Mouse (Mus musculus): ENCODE data around the gene Zfp706.

- TF ChIP-seq CTCF (conservative IDR thresholded peaks at IDR 0.05; ENCODE audit: low read length), result peak; percentile 25
- TF ChIP-seq NANOG (IDR thresholded peaks at IDR 0.05; ENCODE audit: borderline replicate concordance, low read length), result no peak
- no peak for TF ChIP-seq POU5F1 (IDR thresholded peaks at IDR 0.05; ENCODE audit: borderline replicate concordance, low read length)
Measured at GRCm38 (mm10) chr15:37054582-37054981, 47.0 kb upstream of the Zfp706 start.

Measured in E14TG2a.4 (cell line).